Mouse (Mus musculus) embryonic fibroblast, embryonic 13.5 days (primary cell): ENCODE measurements around the gene Gm9508. TPM values are rescaled to one million over a fixed set of nuclear protein-coding genes. Genes with fewer than 3 reads are reported as not detected.

Experiments used
- H3K27ac ChIP-seq: 2 replicates; pipeline ENCODE4 v1.5.1; 2012; ENCODE audit warnings: low read length, control low read depth, inconsistent platforms; ENCODE audit not compliant: insufficient read depth
- H3K4me1 ChIP-seq: 2 replicates; pipeline ENCODE4 v1.6.1; 2011; ENCODE audit warnings: low read length; ENCODE audit not compliant: control insufficient read depth, insufficient read depth
- H3K4me3 ChIP-seq: 2 replicates; pipeline ENCODE4 v1.5.1; 2011; ENCODE audit warnings: mild to moderate bottlenecking, control low read depth, low read length; ENCODE audit not compliant: insufficient read depth
- CTCF ChIP-seq: IDR thresholded peaks from 2 replicates; pipeline ENCODE4 v1.5.1; 2011; ENCODE audit warnings: mild to moderate bottlenecking, control low read depth, low read length, moderate library complexity, borderline replicate concordance; ENCODE audit not compliant: insufficient read depth
- POLR2A ChIP-seq: IDR thresholded peaks from 2 replicates; pipeline ENCODE4 v1.6.1; 2011; ENCODE audit warnings: low read depth, mild to moderate bottlenecking, control low read depth, low read length, moderate library complexity
- polyA plus RNA-seq: library from polyadenylated mRNA; stranded (reverse); fragments of >200 nt; gene quantifications from 2 replicates; pipeline ENCODE4 v1.2.4, GENCODE M21; 2011; ENCODE audit warnings: low read depth; ENCODE audit not compliant: missing spikeins, insufficient read length

Gm9508 gene
- polyA plus RNA-seq, 1 experiment = not detected

- no peak overlapping the region for H3K27ac ChIP-seq
- no peak for TF ChIP-seq CTCF
- H3K4me3 ChIP-seq = no peak overlapping the region
- H3K4me1 ChIP-seq = no peaks in the 10 kb centered on the region
Observed at GRCm38 (mm10) chr10:77670710-77671109, 26.3 kb downstream of the Gm9508 start.

GRCm38 (mm10) chr10:77667402-77667801, 29.6 kb downstream of the Gm9508 start:
- Histone ChIP-seq H3K4me3 (no peak overlapping the region), H3K4me1 (no peaks in the 10 kb centered on the region), H3K27ac (no peak overlapping the region)
- TF ChIP-seq POLR2A = no peak
- TF ChIP-seq CTCF = no peak

- H3K27ac ChIP-seq = no peak overlapping the region
- no peaks in the 10 kb centered on the region for H3K4me1 ChIP-seq
- TF ChIP-seq POLR2A (no peak), CTCF (no peak)
- H3K4me3 ChIP-seq = no peak overlapping the region
Observed at GRCm38 (mm10) chr10:77666342-77666741, 30.7 kb downstream of the Gm9508 start.

- Histone ChIP-seq H3K4me1 (no peaks in the 10 kb centered on the region), H3K4me3 (no peak overlapping the region), H3K27ac (no peak overlapping the region)
- TF ChIP-seq POLR2A (no peak), CTCF (no peak)
Observed at GRCm38 (mm10) chr10:77663949-77664665, 32.9 kb downstream of the Gm9508 start.

GRCm38 (mm10) chr10:77658286-77658994, 38.6 kb downstream of the Gm9508 start:
- Histone ChIP-seq H3K27ac (no peak overlapping the region), H3K4me1 (no peaks in the 10 kb centered on the region), H3K4me3 (no peak overlapping the region)
- no peak for TF ChIP-seq POLR2A
- no peak for TF ChIP-seq CTCF

- no peak for TF ChIP-seq CTCF
- no peak overlapping the region for H3K27ac ChIP-seq
Observed at GRCm38 (mm10) chr10:77652046-77652445, 45.0 kb downstream of the Gm9508 start.

GRCm38 (mm10) chr10:77647901-77648300, 49.1 kb downstream of the Gm9508 start:
- H3K4me3 ChIP-seq = no peak overlapping the region
- no peaks in the 10 kb centered on the region for H3K4me1 ChIP-seq
- no peak for TF ChIP-seq POLR2A
- no peak for TF ChIP-seq CTCF
- H3K27ac ChIP-seq = no peak overlapping the region

More at GRCm38 (mm10) chr10:77652046-77652445, 45.0 kb downstream of the Gm9508 start:
- Histone ChIP-seq H3K4me3 (no peak overlapping the region), H3K4me1 (no peaks in the 10 kb centered on the region)

GRCm38 (mm10) chr10:77647461-77647860, 49.6 kb downstream of the Gm9508 start:
- no peak overlapping the region for H3K4me3 ChIP-seq
- TF ChIP-seq CTCF (no peak), POLR2A (no peak)
- no peak overlapping the region for H3K27ac ChIP-seq
- no peaks in the 10 kb centered on the region for H3K4me1 ChIP-seq

Other genes starting within 250 kb of the Gm9508 start
- 28.9 and 30.5 TPM in 2 replicates for gene Fam207a, start 181.4 kb downstream of the Gm9508 start, polyA plus RNA-seq
- gene Itgb2, start 167.0 kb downstream of the Gm9508 start, polyA plus RNA-seq = 0.57 and 1.4 TPM in 2 replicates
- gene Pttg1ip, start 115.5 kb downstream of the Gm9508 start, polyA plus RNA-seq = 138 and 151 TPM in 2 replicates
- gene Sumo3, start 91.1 kb downstream of the Gm9508 start, polyA plus RNA-seq = 130 and 167 TPM in 2 replicates
- 31.7 and 53.4 TPM in 2 replicates for gene Gm49325, start 91.0 kb downstream of the Gm9508 start, polyA plus RNA-seq
- 62.1 and 63.8 TPM in 2 replicates for gene Ube2g2, start 75.0 kb downstream of the Gm9508 start, polyA plus RNA-seq
- not detected in 2 replicates for gene Tspear, start 10.7 kb downstream of the Gm9508 start, polyA plus RNA-seq
- not detected in 2 replicates for gene Gm19402, start 6.5 kb downstream of the Gm9508 start, polyA plus RNA-seq
- not detected in 2 replicates for gene Gm10272, start 9.4 kb upstream of the Gm9508 start, polyA plus RNA-seq
- not detected in 2 replicates for gene Gm10024, start 14.2 kb upstream of the Gm9508 start, polyA plus RNA-seq
- not detected in 2 replicates for gene Gm10142, start 18.6 kb upstream of the Gm9508 start, polyA plus RNA-seq
- gene Krtap12-1, start 23.4 kb upstream of the Gm9508 start, polyA plus RNA-seq = not detected in 2 replicates
- not detected in 2 replicates for gene Gm10100, start 29.3 kb upstream of the Gm9508 start, polyA plus RNA-seq
- gene Gm18596, start 45.4 kb upstream of the Gm9508 start, polyA plus RNA-seq = not detected in 2 replicates
- gene Gm9736, start 54.1 kb upstream of the Gm9508 start, polyA plus RNA-seq = not detected in 2 replicates
- not detected in 2 replicates for gene Gm3233, start 62.4 kb upstream of the Gm9508 start, polyA plus RNA-seq
- gene Gm3238, start 74.1 kb upstream of the Gm9508 start, polyA plus RNA-seq = not detected in 2 replicates
- gene Gm7138, start 79.7 kb upstream of the Gm9508 start, polyA plus RNA-seq = not detected in 2 replicates
- gene Gm3250, start 85.3 kb upstream of the Gm9508 start, polyA plus RNA-seq = not detected in 2 replicates
- gene Gm7137, start 91.0 kb upstream of the Gm9508 start, polyA plus RNA-seq = not detected in 2 replicates
- not detected in 2 replicates for gene Gm9639, start 97.8 kb upstream of the Gm9508 start, polyA plus RNA-seq
- gene Gm19668, start 101.9 kb upstream of the Gm9508 start, polyA plus RNA-seq = not detected in 2 replicates
- gene Gm9507, start 114.6 kb upstream of the Gm9508 start, polyA plus RNA-seq = not detected in 2 replicates
- not detected in 2 replicates for gene Gm2696, start 117.4 kb upstream of the Gm9508 start, polyA plus RNA-seq
- gene Krtap10-4, start 129.9 kb upstream of the Gm9508 start, polyA plus RNA-seq = not detected in 2 replicates
- gene Krtap10-10, start 138.7 kb upstream of the Gm9508 start, polyA plus RNA-seq = not detected in 2 replicates
- gene Gm36176, start 149.6 kb upstream of the Gm9508 start, polyA plus RNA-seq = not detected in 2 replicates
- gene Gm10318, start 155.6 kb upstream of the Gm9508 start, polyA plus RNA-seq = not detected in 2 replicates
- not detected in 2 replicates for gene Gm3285, start 164.7 kb upstream of the Gm9508 start, polyA plus RNA-seq
- 1.8 and 1.9 TPM in 2 replicates for gene Lrrc3, start 205.3 kb upstream of the Gm9508 start, polyA plus RNA-seq